Mouse (Mus musculus): ENCODE results near the gene Hic1. TPM values are rescaled to one million over a fixed set of nuclear protein-coding genes. Genes with fewer than 3 reads are reported as not detected.
A peak's percentile ranks its signal among the peaks of the same experiment; 100 is the strongest.

Gene Hic1
- polyA plus RNA-seq (2015; fragmentation: Nextera tagmentation; extraction: Ambion mirVana), result 5.1 and 5.9 TPM in 2 replicates

DNA sequence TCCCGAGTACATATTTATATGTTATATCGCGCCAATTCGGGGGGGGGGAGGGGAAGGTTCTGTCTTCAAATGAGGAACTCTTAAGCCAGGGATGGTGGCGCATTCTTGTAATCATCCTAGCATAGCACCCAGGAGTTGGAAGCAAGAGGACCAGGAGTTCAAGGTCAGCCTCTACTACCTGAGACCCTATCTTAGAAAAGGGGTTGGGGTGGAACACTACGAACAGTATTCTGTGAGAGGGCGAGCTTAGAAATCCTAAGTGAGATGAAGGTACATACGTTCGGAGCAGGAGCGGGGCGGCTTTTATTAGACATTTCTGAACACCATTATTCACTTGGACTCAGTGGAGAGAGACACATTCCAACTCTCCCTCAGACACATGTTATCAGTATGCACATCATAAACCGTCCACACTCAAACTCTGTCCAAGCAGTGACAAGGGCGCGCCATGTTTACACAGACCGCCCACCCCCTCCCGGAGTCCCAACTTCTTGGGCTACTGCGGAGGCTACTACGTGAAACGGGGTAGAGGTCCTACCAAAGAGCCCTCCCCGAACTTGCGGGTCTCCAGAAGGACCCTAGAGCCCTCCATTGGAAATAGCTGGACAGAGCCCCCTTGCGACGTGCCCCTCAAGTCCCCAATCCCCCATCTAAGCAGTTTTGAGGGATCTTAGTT, at the start of gene Hic1:
Hic1 (minus strand) TSS at position 115 of the 676 bp plus-strand sequence.
- Histone ChIP-seq H3K4me1 (ENCODE audit: control insufficient read depth, insufficient read depth, low read length) (peaks cover 44% of the 10 kb centered on the region), H3K27me3 (ENCODE audit: control insufficient read depth, insufficient read depth, low read length) (peaks cover 34% of the 10 kb centered on the region), H3K9ac (ENCODE audit: low read length) (peak within 1 kb of the TSS; percentile 86), H3K9me3 (replicated peaks; ENCODE audit: control insufficient read depth, low read length) (no peaks in the 10 kb centered on the region), H3K27ac (ENCODE audit: low read length) (peak within 1 kb of the TSS; percentile 94), H3K4me2 (ENCODE audit: low read depth, low read length) (peak within 1 kb of the TSS; percentile 88), H3K4me3 (replicated peaks; ENCODE audit: low read length) (peak within 1 kb of the TSS; percentile 73), H3K36me3 (ENCODE audit: control insufficient read depth, insufficient read depth, low read length) (no peaks in the 10 kb centered on the region)
- WGBS, result 4% methylated on average over 23 of the region's 23 CpGs
- ATAC-seq (ENCODE audit: insufficient read depth, low FRiP score), result no peak

DNA sequence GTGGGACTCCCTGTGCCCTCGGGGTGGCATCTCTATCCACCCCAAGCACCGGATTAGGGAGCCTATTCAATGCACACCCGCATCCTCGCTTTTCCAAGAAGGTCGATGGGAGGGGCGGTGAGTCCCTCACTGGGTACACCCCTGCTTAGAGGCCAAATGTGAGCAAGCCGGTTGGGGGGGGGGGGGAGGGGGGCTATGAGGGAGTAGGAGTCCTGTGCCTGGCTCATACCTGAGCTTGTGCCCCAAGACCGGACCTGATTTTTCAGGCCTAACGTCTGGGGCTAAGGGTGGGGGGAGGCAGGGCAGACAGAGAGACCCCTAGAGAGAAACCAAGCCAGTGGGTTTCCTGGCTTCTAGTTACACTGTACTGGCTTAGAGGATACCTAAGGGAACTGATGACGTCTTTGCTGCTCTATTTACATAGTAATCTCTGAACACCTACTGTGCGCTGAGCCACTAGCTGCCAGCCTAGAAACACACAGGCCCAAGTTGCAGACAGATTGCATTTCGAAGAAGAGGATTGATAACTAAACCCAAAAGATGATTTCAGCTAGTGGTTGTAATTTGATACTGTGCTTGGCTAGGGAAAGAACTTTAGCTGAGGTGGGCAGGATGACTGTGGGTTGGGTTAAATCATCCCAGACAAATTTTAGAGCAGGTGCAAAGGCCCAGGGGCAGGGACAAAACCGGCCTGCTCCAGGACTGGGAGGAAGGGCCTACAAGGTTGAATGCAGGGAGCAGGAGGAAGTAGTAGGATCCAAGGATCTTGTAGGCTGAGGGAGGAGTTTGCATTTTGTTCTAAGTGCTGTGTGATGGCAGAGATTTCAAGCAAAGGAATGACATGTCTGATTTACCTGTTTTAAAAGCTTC, 45.0 kb upstream of the Hic1 start:
- H3K27ac ChIP-seq (ENCODE audit: low read length), result peak overlapping the region; percentile 82
- no peaks in the 10 kb centered on the region for H3K27me3 ChIP-seq (ENCODE audit: control insufficient read depth, insufficient read depth, low read length)
- peaks cover 26% of the 10 kb centered on the region for H3K4me1 ChIP-seq (ENCODE audit: control insufficient read depth, insufficient read depth, low read length)
- peak overlapping the region; percentile 55 for H3K4me2 ChIP-seq (ENCODE audit: low read depth, low read length)
- peak overlapping the region; percentile 32 for H3K4me3 ChIP-seq (replicated peaks; ENCODE audit: low read length)
- 22% methylated on average over 13 of the region's 13 CpGs for WGBS
- no peaks in the 10 kb centered on the region for H3K36me3 ChIP-seq (ENCODE audit: control insufficient read depth, insufficient read depth, low read length)
- H3K9ac ChIP-seq (ENCODE audit: low read length), result peak overlapping the region; percentile 66
- peak; percentile 5 for ATAC-seq (ENCODE audit: insufficient read depth, low FRiP score)
- H3K9me3 ChIP-seq (replicated peaks; ENCODE audit: control insufficient read depth, low read length), result no peaks in the 10 kb centered on the region

DNA sequence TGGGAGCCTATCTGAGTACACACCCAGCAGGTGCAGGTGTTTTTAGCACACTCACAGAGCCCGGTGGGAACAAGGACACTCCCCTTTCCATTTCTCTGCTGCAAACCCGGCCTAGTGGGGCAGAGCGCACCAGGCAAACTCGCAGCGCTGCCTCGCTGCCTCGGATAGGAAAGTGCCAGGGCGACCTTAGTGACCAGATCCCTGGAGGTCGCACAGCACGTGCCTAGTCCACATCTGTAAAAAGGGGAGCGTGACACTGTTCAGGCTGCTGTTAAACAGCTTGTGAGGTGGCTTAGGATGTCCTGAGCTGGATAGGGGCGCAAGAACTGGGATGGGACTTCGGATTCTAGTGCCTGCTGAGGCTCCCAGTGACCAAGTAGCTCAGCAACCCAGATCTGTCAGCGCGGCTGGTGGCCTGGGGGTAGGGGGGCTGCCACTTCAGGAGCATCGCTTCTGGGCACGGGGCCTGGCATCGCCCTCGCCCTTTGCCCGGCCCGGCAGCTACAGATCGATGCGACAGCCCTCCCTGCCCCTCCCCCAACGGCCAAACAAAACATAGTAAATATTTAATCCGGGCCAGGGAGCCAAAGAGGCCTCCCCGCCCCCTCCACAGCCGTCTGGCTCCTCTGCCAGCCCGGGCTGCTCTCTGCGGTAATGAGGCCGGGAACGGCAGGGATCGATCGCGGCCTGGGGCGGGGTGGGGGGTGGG, 44.2 kb upstream of the Hic1 start:
- H3K4me2 ChIP-seq (ENCODE audit: low read depth, low read length), result peak overlapping the region; percentile 55
- no peaks in the 10 kb centered on the region for H3K27me3 ChIP-seq (ENCODE audit: control insufficient read depth, insufficient read depth, low read length)
- 6% methylated on average over 33 of the region's 35 CpGs for WGBS
- ATAC-seq (ENCODE audit: insufficient read depth, low FRiP score), result peak; percentile 84
- H3K27ac ChIP-seq (ENCODE audit: low read length), result peak overlapping the region; percentile 82
- H3K9me3 ChIP-seq (replicated peaks; ENCODE audit: control insufficient read depth, low read length), result no peaks in the 10 kb centered on the region
- H3K36me3 ChIP-seq (ENCODE audit: control insufficient read depth, insufficient read depth, low read length), result no peaks in the 10 kb centered on the region
- peak overlapping the region; percentile 32 for H3K4me3 ChIP-seq (replicated peaks; ENCODE audit: low read length)
- peak overlapping the region; percentile 66 for H3K9ac ChIP-seq (ENCODE audit: low read length)
- H3K4me1 ChIP-seq (ENCODE audit: control insufficient read depth, insufficient read depth, low read length), result peaks cover 26% of the 10 kb centered on the region

DNA sequence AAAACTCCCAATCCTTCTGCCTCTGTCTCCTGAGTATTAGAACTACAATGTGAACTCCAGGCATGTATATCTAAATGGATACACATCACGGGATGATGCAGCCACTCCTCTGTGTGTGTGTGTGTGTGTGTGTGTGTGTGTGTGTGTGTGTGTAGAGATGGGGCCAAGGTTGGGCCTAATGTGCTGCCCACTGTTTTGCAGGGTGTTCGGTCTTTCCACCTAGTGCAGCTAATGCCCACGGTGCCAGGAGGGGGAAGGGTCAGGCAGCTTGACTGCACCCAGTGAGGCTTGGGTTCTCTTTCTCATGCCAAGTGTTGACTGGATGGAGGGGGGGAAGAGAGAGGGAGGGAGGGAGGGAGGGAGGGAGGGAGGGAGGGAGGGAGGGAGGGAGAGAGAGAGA, 43.6 kb upstream of the Hic1 start:
- Histone ChIP-seq H3K4me1 (ENCODE audit: control insufficient read depth, insufficient read depth, low read length) (peaks cover 26% of the 10 kb centered on the region), H3K9ac (ENCODE audit: low read length) (no peak overlapping the region)

DNA sequence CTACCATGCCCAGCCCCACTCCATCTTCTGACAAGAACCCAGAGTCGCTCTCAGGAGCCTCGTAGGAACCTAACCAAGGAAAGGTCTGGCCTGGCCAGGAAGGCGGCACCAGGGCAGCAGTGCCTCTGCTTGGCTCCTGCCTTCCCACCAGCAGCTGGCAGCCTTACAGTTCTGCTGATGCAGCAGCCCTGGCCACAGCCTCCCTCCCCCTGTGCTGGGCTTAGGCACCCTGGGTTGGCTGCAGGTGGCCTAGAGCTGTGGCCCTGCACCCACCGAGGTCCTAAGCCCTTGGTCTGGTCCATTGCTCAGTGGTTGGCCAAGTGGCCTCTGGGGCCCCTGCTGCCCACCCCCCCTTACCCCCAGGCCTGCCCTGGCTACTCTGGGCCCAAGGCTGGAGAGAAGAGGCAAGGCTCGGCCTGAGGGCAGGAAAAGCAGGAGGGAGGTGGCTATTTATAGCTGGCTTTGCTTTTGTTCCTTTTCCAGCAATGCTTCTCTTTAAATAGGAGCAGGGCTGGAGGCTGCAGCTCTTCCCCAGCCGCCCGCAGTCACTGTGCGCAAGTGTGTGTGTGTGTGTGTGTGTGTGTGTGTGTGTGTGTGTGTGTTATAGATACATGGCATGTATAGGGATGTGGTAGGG, 42.8 kb upstream of the Hic1 start:
- 50% methylated on average over 8 of the region's 8 CpGs for whole genome bisulfite sequencing
- peak; percentile 31 for ATAC-seq (ENCODE audit: insufficient read depth, low FRiP score)
- H3K4me1 ChIP-seq (ENCODE audit: control insufficient read depth, insufficient read depth, low read length), result peaks cover 26% of the 10 kb centered on the region
- no peak overlapping the region for H3K4me3 ChIP-seq (replicated peaks; ENCODE audit: low read length)
- H3K36me3 ChIP-seq (ENCODE audit: control insufficient read depth, insufficient read depth, low read length), result no peaks in the 10 kb centered on the region
- no peaks in the 10 kb centered on the region for H3K9me3 ChIP-seq (replicated peaks; ENCODE audit: control insufficient read depth, low read length)
- peak overlapping the region; percentile 61 for H3K9ac ChIP-seq (ENCODE audit: low read length)
- H3K27me3 ChIP-seq (ENCODE audit: control insufficient read depth, insufficient read depth, low read length), result no peaks in the 10 kb centered on the region
- no peak overlapping the region; the same call in 1 of the 2 replicates for H3K4me2 ChIP-seq (ENCODE audit: low read depth, low read length)
- peak overlapping the region; percentile 89 for H3K27ac ChIP-seq (ENCODE audit: low read length)

More for the DNA sequence above, 43.6 kb upstream of the Hic1 start:
- ATAC-seq (ENCODE audit: insufficient read depth, low FRiP score), result no peak
- H3K27ac ChIP-seq (ENCODE audit: low read length), result peak overlapping the region; percentile 89
- no peaks in the 10 kb centered on the region for H3K9me3 ChIP-seq (replicated peaks; ENCODE audit: control insufficient read depth, low read length)
- no peak overlapping the region for H3K4me2 ChIP-seq (ENCODE audit: low read depth, low read length)
- H3K36me3 ChIP-seq (ENCODE audit: control insufficient read depth, insufficient read depth, low read length), result no peaks in the 10 kb centered on the region
- no peaks in the 10 kb centered on the region for H3K27me3 ChIP-seq (ENCODE audit: control insufficient read depth, insufficient read depth, low read length)
- WGBS, result 46% methylated on average over 3 of the region's 3 CpGs
- no peak overlapping the region for H3K4me3 ChIP-seq (replicated peaks; ENCODE audit: low read length)

DNA sequence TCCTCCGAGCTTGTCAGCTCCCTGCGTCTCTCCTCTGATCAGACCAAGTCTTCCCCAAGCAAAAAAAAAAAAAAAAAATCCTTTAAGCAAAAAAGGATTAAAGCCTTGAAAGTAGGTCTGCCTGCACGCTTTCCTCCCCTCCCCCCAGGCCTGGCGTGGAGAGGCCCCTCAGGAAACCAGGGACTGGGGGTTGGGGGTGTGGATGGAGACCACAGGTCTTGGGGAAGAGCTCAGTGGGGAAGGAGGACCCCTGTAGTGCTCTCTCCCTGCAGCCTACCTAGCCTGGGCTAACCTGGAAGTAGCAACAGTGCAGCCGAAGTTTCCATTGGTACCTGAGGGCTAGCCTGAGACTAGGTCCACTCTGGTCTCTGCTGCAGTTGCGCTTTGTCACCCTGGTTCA, 41.4 kb upstream of the Hic1 start:
- H3K4me1 ChIP-seq (ENCODE audit: control insufficient read depth, insufficient read depth, low read length), result peaks cover 26% of the 10 kb centered on the region
- no peaks in the 10 kb centered on the region for H3K27me3 ChIP-seq (ENCODE audit: control insufficient read depth, insufficient read depth, low read length)
- WGBS, result 61% methylated on average over 6 of the region's 6 CpGs
- no peak overlapping the region for H3K27ac ChIP-seq (ENCODE audit: low read length)
- ATAC-seq (ENCODE audit: insufficient read depth, low FRiP score), result no peak
- H3K9me3 ChIP-seq (replicated peaks; ENCODE audit: control insufficient read depth, low read length), result no peaks in the 10 kb centered on the region
- H3K4me3 ChIP-seq (replicated peaks; ENCODE audit: low read length), result no peak overlapping the region
- H3K36me3 ChIP-seq (ENCODE audit: control insufficient read depth, insufficient read depth, low read length), result no peaks in the 10 kb centered on the region
- no peak overlapping the region for H3K4me2 ChIP-seq (ENCODE audit: low read depth, low read length)
- no peak overlapping the region for H3K9ac ChIP-seq (ENCODE audit: low read length)

DNA sequence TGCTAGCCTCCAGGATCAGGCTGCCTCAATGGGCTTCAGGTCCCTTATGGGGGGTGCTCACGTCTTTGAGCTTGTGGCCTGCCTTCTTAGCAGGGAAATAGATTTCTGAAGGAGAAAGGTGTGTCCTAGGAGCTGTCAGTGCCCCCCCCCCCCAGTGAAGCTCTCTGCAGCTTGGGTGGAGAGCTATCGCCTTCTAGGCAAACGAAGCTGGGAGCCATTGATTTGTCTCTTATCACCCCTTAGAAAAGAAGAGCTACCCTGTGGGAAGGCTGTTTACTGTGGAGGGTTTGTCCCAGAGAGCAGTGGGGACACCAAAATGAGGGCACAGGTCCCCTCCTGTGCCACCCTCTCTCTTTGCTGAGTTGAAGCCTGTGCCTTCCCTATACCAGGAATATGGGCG, 40.8 kb upstream of the Hic1 start:
- H3K27me3 ChIP-seq (ENCODE audit: control insufficient read depth, insufficient read depth, low read length), result no peaks in the 10 kb centered on the region
- peaks cover 26% of the 10 kb centered on the region for H3K4me1 ChIP-seq (ENCODE audit: control insufficient read depth, insufficient read depth, low read length)
- no peak overlapping the region; the same call in 1 of the 2 replicates for H3K27ac ChIP-seq (ENCODE audit: low read length)
- 69% methylated on average over 4 of the region's 4 CpGs for WGBS
- no peak for ATAC-seq (ENCODE audit: insufficient read depth, low FRiP score)
- no peak overlapping the region for H3K9ac ChIP-seq (ENCODE audit: low read length)
- no peaks in the 10 kb centered on the region for H3K9me3 ChIP-seq (replicated peaks; ENCODE audit: control insufficient read depth, low read length)
- H3K4me2 ChIP-seq (ENCODE audit: low read depth, low read length), result no peak overlapping the region
- H3K36me3 ChIP-seq (ENCODE audit: control insufficient read depth, insufficient read depth, low read length), result no peaks in the 10 kb centered on the region
- H3K4me3 ChIP-seq (replicated peaks; ENCODE audit: low read length), result no peak overlapping the region

DNA sequence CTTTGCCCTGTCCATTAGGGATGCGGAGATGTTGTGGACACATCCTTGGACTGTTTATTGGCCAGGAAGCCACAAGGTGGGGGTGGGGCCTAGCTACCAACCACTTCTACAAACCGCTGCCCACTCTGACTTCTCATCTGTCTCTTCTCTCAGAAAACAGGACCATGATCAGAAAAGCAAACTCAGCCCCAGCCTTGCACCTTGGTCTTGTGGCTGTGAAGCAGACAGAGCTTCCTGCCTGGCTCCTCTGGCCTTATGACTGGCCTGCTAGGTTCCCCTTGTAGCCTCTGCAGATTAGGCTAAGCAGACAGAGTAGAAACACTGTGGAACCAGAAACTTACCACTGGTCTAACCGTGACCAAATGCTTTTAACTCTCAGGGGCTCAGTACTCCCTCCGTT, 40.0 kb upstream of the Hic1 start:
- H3K9ac ChIP-seq (ENCODE audit: low read length), result no peak overlapping the region
- no peak overlapping the region for H3K27ac ChIP-seq (ENCODE audit: low read length)
- peaks cover 22% of the 10 kb centered on the region for H3K4me1 ChIP-seq (ENCODE audit: control insufficient read depth, insufficient read depth, low read length)
- no peaks in the 10 kb centered on the region for H3K9me3 ChIP-seq (replicated peaks; ENCODE audit: control insufficient read depth, low read length)
- WGBS, result 73% methylated on average over 4 of the region's 4 CpGs
- H3K27me3 ChIP-seq (ENCODE audit: control insufficient read depth, insufficient read depth, low read length), result no peaks in the 10 kb centered on the region
- no peak overlapping the region for H3K4me2 ChIP-seq (ENCODE audit: low read depth, low read length)
- no peak overlapping the region for H3K4me3 ChIP-seq (replicated peaks; ENCODE audit: low read length)
- no peak for ATAC-seq (ENCODE audit: insufficient read depth, low FRiP score)
- no peaks in the 10 kb centered on the region for H3K36me3 ChIP-seq (ENCODE audit: control insufficient read depth, insufficient read depth, low read length)
